Mouse (Mus musculus): ENCODE measurements around the gene Sf3a2.
"Not testable (repeated sequence)": the region's sequence is repeated elsewhere in the genome, so short reads cannot be mapped to it uniquely, and the experiment has no call there.

Gene Sf3a2

GRCm38 (mm10) chr10:80824827-80825226, 26.8 kb downstream of the Sf3a2 start:
- DNase-seq (ENCODE audit: low read depth), result peak; percentile 40

- DNase-seq (ENCODE audit: low read depth), result peak; percentile 100
These were observed 28.4 kb downstream of the Sf3a2 start, which contains the start of gene Oaz1 for GRCm38 (mm10) chr10:80826151-80827062. Gene Oaz1, plus strand, starts transcription at chr10:80826656.

GRCm38 (mm10) chr10:80827063-80827869, 29.3 kb downstream of the Sf3a2 start:
- DNase-seq (ENCODE audit: low read depth), result no peak

- DNase-seq (ENCODE audit: low read depth), result no peak
These were observed 29.9 kb downstream of the Sf3a2 start for GRCm38 (mm10) chr10:80827870-80828420.

GRCm38 (mm10) chr10:80828587-80828986, 30.6 kb downstream of the Sf3a2 start:
- not testable (repeated sequence) for DNase-seq (ENCODE audit: low read depth)

GRCm38 (mm10) chr10:80829359-80830278, 31.6 kb downstream of the Sf3a2 start:
- DNase-seq (ENCODE audit: low read depth), result no peak

GRCm38 (mm10) chr10:80831136-80831535, 33.1 kb downstream of the Sf3a2 start:
- peak; percentile 72 for DNase-seq (ENCODE audit: low read depth)

- no peak for DNase-seq (ENCODE audit: low read depth)
These were observed 34.8 kb downstream of the Sf3a2 start for GRCm38 (mm10) chr10:80832818-80833217.

- no peak for DNase-seq (ENCODE audit: low read depth)
These were observed 37.6 kb downstream of the Sf3a2 start for GRCm38 (mm10) chr10:80835617-80836016.

GRCm38 (mm10) chr10:80836949-80837379, 39.0 kb downstream of the Sf3a2 start:
- no peak for DNase-seq (ENCODE audit: low read depth)

- DNase-seq (ENCODE audit: low read depth), result no peak
These were observed 39.8 kb downstream of the Sf3a2 start for GRCm38 (mm10) chr10:80837827-80838226.

GRCm38 (mm10) chr10:80838346-80838912, 40.4 kb downstream of the Sf3a2 start:
- no peak for DNase-seq (ENCODE audit: low read depth)

GRCm38 (mm10) chr10:80839848-80840247, 41.9 kb downstream of the Sf3a2 start:
- DNase-seq (ENCODE audit: low read depth), result no peak

GRCm38 (mm10) chr10:80841685-80842084, 43.7 kb downstream of the Sf3a2 start:
- DNase-seq (ENCODE audit: low read depth), result no peak

- no peak for DNase-seq (ENCODE audit: low read depth)
These were observed 44.3 kb downstream of the Sf3a2 start for GRCm38 (mm10) chr10:80842334-80842733.

GRCm38 (mm10) chr10:80843087-80843930, 45.3 kb downstream of the Sf3a2 start:
- no peak for DNase-seq (ENCODE audit: low read depth)

- no peak for DNase-seq (ENCODE audit: low read depth)
These were observed 46.0 kb downstream of the Sf3a2 start, which contains the start of gene Lingo3 for GRCm38 (mm10) chr10:80843931-80844547. Gene Lingo3, minus strand, starts transcription at chr10:80844039.

GRCm38 (mm10) chr10:80845055-80845693, 47.2 kb downstream of the Sf3a2 start:
- no peak for DNase-seq (ENCODE audit: low read depth)

GRCm38 (mm10) chr10:80845732-80846131, 47.7 kb downstream of the Sf3a2 start:
- DNase-seq (ENCODE audit: low read depth), result no peak
